Mouse (Mus musculus) cerebellum, adult 8-10 months (tissue): ENCODE measurements around the gene Pfkfb4.
A peak's percentile ranks its signal among the peaks of the same experiment; 100 is the strongest.

Source experiments
- DNase-seq: peaks from one replicate; pipeline ENCODE4 v3.0.0; 2022

Pfkfb4 gene

DNA sequence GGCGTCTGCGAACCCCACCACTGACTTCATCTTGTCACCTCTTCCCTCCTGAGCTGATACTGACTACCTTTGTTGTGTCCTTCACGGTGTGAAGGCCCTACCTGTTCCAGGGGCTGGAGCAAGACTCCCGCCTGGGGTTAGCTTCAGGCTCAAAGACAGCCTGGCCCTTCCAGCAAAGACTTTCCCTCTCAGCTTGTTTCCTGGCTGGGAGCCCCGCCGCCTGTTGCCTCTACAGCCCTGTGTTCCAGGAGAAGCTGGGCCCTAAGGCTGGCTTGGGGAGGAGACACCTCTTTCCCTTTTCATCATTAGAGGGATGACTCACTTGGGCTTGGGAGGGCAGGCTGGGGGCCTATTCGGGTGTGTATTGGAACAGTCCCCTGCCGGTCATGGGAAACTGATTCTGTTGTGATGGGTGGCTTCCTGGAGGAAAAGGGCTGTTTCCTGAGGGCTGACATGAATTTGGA, 47.4 kb downstream of the Pfkfb4 start:
- DNase-seq, result peak; percentile 58

DNA sequence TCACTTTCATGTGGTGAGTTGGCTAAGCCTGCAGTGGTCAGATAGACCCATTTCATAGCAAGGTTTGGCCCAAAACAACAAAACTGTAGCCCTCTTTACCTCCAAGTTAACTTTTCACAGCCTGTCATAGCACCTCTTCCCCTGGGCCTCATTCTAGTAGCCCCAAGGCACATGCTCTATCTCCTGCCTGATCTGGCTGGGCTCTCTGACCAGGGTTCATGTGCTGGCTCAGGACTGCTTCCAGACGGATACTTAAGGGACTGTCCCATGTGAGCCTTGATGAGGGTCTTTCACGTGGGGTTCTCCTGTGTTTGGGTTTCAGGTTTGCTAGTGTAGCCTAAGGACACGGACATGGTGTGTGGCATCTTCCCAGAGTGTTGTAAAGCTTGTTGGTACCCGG, 48.1 kb downstream of the Pfkfb4 start:
- no peak for DNase-seq

DNA sequence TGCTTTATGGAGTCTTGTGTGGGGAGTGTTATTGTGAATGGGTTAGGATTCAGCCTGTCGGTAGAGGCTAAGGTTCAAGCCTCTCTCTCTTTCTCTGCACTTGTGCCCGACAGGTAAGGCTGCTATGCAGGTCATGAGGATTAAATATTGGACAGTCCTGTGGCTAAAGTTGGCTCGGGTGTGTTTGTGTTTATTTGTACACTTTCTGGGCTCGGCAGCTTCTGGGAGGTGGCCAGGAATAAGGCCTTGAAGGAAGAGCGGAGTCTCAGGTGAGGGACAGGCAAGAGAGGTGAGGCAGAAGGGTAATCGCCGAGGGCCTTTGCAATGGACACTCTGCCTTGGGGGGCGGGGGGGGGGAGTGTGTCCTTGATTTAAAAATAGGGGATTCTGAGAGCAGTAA, 48.6 kb downstream of the Pfkfb4 start:
- no peak for DNase-seq

DNA sequence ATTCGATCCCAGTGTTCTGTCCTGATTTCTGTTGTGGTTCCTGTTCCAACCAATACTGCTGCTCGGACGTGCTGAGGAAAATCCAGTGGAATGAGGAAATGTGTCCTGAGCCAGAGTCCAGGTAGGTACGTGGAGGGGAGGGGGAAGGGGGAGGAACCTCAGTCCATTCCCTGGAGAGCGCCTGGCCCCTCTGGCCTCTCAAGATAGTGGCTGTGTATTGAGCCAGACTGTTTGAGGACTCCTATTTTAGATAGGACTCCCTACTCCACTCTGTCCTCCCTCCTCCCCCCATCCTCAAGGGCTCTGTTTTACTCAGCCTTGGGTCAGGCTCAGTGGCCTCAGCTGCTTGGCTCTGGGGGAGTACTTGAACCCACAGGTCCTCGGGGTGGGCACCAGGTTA, 49.3 kb downstream of the Pfkfb4 start:
- DNase-seq, result no peak

DNA sequence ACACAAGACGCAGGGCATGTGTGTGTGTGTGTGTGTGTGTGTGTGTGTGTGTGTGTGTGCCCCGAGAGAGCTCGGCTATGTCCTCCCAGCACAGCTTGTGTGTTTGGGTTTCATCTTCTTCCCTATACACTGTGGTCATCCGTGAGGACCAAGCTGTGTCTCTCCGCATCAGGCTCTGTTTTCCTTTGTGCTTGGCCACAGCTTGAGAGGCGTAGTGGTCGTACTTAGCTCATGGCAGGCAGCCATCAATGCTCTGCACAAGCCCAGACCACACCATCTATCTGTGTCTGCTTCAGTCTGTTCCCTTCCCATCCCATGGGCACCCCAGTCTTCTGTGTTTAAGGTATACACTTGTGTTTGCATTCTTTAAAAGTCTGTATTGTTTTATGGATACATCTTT, 49.8 kb downstream of the Pfkfb4 start:
- DNase-seq, result no peak

DNA sequence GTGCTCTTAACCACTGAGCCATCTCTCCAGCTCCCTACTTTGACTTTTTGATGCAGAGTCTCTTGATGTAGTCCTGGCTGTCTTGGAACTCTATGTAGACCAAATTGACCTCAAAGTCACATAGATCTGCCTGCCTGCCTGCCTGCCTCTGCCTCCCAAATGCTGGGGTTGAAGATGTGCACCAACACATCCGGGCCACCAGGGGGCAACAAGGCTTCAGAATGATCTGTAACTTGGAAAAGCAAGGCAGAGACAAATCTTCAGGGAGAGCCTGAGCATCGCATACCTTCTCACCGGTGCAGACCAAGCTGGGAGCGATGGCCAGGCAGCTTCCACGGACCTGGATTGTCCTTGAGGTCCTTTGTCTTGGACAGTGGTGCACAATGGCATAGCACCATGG, 54.7 kb downstream of the Pfkfb4 start:
- no peak for DNase-seq

DNA sequence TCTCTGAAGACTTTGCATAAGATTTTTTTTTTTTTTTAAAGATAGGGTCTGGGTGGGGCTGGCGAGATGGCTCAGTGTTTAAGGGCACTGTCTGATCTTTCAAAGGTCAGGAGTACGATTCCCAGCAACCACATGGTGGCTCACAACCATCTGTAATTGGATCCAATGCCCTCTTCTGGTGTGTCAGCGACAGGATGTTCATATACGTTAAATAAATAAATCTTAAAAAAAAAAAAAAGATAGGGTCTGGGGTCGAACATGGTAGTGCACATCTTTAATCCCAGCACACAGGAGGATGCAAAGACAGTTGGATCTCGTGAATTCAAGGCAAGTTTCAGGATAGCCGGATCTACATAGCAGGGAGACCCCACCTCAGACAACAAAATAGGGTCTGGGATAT, 57.7 kb downstream of the Pfkfb4 start:
- DNase-seq, result no peak

DNA sequence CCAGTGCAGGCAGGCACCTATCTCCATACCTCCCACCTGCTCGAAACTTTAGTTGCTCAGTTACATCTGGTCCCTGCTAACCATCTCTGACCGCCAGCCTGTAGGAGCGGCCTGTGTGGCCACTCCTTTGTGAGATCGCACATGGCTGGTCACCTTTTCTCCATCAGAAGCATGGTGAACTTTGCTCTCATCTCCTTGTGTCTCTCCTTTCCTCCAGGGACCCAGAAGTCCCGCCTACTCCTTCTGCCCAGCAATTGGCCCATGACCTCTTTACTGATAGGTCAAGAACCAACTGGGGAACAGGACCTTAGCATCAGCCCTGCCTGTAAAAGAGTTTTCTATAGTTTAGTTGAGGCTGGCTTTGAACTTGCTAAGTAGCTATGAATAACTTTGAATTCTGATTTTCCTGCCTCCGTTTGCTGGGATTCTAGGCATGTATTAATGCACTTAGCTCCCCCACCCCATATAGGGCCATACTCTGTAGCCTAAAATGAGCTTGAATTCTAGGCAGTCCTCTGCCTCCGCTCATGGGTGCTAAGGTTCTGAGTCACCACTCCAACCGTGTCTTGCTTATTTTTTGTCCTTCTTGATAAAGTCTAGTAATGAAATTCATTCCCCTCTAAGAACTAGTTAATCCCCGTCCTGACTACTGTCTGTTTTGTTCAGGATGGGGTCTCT, 58.6 kb downstream of the Pfkfb4 start:
- no peak for DNase-seq

DNA sequence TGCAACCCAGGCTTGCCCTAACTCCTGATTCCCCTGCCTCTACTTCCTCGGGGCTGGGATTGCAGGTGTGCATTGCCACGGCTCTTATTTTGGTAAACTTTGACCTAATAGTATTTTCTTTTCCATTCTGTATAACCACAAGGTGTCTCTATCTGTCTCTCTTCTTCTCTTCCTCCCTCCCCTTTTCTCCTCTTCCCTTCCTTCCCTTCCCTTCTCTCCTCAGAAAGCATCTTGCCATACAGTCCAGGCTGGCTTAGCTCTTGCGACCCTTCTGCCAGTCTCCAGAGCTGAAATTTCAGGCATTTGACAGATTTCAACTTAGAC, 59.1 kb downstream of the Pfkfb4 start:
- DNase-seq, result no peak

DNA sequence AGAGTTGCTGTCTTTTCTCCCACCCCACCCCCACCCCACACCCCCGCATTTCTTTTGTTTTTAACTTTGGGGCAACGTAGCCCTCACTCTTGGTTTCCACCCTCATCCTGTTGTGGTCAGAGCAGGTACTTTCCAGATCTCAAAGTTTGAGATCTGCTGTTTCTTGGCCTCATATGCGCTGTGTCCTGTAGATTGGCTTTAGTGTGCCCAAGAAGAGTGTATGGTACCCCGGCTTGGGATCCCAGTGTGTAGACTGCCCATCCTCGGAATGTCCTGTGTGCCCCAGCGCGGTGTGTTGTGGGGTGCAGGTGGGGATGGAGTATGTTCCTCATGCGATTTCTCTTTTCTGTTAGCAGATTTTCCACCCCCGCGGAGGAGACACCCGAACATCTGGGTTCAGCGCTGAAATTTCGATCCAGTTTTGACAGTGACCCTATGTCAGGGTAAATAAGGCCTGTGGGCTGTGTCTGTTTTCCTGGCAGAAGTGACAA, 59.5 kb downstream of the Pfkfb4 start:
- no peak for DNase-seq

DNA sequence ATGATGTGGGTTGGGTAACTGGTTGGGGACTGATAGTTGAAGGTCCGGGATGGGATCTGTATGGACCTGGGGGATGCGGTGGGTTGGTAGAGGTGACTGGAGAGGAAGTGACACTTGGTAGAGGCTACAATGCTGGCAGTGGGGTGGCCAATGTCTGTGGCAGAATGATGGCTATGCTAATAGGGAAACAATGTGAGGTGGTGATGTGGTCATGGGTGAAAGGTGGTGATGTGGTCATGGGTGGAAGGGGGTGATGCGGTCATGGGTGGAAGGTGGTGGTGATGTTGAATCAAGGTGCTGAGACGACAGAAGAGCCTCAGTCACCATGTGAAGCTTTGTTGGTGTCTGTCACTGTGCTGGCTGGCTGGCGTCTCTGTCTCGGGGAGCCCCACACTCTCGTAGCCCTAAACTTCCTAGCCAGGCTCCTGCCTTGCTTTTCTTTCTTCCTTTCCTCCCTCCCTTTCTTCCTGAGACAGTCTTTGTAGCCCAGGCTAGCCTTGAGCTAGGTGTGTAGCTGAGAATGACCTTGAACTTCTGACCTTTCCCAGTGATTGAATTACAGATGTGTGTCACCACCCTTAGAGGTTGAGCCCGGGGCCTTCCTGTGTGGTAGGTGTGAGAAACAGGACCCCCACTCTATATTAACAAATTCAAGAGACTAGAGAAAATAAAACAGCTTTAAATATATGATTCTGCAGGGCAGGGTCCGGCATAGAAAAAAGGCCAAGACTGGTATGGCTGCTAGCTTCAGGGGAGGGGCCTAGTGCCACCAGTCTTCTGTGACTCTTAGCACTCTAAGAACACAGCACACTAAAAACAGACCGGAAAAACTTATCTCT, 60.3 kb downstream of the Pfkfb4 start:
- DNase-seq, result no peak

DNA sequence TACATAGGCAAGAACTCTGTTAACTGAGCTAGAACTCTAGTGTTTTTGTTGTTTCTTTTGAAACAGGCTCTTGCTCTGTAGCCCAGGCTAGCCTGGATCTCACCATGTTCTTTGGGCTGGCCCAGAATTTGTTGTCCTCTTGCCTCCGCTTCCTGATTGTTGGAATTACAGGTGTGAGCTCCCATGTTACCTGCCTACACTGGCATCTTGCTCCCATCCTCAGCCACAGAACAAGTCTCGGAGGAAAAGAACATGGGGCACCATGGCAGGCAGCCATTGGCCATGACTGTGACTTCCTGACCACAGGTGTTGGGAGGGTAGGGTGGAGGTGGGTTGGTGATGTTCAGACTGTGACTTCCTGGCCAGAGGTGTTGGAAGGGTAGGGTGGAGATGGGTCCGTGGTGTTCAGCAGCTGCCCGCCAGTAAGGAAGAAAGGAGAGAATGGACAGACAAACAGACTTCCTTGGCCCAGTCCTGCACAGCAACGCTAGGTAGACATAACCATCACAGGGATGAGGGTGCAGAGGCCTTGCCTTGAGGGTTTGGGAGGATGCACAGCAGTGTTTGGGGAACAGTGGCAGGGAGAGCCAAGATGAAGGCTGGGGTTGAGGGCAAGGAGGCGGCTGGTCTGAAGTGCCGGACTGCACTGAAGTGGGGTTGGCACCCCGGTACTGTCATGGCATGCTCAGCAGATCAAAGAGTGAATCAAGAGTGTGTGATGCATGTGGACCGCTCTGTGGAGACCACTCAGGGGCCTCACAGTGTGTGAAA, 61.1 kb downstream of the Pfkfb4 start:
- no peak for DNase-seq

DNA sequence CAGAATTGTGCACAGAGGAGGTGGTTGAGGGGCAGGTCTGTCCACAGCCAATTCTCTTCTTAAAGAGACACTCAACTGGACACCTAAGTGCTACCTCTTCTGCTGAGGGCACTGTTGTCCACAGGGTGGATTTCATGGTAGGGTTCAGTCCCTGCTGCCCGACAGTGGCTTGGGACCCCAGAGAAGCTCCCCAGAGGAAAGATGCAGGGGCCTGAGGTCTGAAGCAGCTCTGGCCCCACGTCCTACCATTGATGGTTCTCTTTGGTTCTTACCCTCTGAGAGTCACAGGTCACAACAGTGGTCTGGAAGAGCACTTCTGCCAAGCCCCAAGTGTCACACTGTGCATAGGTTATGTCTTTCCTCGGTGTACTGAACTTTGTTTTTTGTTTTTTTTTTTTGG, 61.8 kb downstream of the Pfkfb4 start:
- DNase-seq, result no peak

DNA sequence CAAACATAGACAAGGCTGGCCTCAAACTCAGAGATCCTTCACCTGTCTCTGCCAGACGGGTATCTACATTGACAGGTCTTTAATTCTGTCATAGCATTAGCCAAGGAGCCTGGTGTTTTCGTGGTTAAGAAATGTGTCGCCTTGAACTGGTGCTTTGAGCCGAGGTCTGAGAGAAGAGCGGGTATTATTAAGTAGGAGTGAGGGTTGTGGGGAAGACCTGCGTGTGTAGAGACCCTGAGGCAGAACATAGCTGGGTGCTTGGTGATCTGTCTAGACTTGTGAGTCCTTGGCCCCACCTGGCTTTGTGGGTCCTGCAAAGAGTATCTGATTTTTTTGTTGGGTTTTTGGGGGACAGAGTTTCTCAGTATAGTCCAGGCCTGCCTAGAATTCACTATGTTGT, 62.3 kb downstream of the Pfkfb4 start:
- no peak for DNase-seq

DNA sequence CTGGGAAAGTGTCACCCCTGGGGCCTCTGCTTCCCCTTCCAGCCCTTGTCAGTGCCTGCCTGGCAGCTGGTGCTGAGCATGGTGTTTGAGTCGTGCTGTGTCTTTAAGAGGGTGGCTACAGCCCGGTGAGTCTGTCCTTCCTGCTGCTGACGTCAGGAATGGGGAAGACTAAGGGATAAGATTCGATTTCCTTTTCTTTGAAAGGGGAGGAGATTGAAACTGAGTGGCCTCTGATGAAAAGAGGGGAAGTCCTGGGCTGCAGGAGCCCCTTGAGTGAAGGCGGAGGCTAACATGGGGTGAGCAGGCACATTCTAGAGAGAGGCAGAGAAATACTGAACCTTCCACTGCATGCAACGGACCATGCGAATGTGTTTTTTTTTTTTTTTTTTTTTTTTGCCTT, 63.1 kb downstream of the Pfkfb4 start:
- peak; percentile 61 for DNase-seq

DNA sequence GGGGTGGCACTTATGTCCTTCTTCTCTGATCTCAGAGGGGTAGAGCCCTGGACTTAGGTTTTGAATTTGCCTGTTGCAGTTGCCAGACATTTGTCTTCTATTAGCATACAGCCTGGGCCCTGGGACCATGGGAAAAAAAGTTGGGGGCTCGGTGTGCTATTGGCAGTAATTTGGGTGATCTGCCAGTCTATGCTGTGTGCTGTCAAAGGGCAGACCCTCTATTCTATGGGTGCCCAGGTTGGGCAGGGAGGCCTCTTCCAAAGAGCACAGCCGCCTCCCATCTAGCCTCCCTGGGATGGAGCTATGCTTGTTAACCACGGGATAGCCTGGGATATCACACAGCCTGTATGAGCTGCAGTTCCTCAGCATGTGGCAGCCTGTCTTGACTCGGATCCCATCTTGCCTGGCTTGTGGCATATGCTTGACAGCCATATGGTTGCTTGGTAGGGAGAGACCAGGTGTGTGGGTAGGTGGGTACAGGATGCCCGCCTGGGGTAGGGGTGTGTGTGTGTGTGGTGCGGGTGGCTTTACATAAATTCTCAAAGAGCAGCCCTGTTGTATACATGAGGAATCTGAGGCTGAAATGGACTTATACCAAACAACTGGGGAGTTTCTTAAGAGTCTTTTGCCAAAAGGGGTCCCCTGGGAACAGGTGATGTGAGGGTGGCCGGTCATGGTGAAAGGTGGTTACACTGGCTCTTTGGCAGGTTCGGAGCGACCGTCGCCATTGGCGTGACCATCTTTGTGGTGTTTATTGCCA, 63.9 kb downstream of the Pfkfb4 start:
- DNase-seq, result no peak

DNA sequence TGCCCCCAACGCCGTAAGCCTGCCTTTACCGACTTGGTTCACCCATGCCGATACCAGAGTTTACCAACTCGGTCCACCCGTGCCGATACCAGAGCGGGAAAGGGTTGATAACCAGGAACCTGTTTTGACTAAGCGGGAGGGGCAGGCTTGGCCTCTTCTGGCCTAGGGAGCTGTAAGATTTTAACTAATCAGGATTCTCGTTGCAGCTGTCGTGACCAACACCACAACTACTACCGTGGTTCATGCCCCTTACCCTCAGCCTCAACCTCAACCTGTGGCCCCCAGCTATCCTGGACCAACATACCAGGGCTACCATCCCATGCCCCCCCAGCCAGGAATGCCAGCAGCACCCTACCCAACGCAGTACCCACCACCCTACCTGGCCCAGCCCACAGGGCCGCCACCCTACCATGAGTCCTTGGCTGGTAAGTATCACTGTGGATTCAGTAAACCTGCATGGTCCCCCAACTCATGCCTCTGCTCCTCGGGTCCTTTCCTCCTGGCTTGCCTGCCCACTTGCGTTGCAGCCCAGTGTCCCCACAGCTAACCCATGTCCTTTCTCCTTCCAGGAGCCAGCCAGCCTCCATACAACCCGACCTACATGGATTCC, 64.6 kb downstream of the Pfkfb4 start:
- DNase-seq, result no peak

DNA sequence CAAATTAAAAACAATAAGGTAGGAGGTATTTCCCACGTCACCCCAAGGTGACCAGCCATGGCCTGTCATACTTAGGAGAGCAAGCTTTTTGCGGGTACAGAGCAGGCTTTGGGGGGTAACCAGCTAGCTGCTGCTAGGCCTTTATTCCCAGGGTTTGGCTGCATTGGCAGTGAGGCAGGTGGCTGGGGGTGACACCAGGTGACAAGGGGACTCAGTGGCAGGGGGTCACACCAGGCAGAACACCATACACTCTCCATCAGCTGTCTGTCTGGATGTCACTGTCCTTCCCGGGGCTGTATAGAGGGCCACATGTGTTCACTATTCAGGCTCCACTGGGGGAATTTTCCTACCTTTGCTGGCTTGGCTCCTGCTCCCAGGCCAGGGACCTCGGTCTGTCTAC, 65.3 kb downstream of the Pfkfb4 start:
- no peak for DNase-seq

DNA sequence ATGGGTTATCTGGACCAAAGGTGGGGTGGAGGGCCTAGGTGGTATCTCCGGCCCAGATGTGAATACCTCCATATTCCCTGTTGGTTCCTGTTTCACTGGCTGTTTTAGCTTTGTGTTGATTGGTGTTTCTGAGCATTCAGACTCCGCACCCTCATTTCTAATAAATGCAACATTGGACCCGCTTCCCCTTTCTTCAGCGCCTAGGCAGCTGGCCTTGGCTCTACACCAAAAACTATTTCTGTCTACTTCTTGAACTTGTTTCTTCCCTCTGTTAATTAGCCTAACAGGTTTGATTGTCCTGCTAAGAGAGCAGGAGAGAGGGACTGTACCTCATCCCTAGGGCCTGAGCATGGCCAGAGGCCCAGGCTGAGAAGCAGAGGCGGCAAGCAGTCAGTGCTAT, 66.0 kb downstream of the Pfkfb4 start:
- no peak for DNase-seq

DNA sequence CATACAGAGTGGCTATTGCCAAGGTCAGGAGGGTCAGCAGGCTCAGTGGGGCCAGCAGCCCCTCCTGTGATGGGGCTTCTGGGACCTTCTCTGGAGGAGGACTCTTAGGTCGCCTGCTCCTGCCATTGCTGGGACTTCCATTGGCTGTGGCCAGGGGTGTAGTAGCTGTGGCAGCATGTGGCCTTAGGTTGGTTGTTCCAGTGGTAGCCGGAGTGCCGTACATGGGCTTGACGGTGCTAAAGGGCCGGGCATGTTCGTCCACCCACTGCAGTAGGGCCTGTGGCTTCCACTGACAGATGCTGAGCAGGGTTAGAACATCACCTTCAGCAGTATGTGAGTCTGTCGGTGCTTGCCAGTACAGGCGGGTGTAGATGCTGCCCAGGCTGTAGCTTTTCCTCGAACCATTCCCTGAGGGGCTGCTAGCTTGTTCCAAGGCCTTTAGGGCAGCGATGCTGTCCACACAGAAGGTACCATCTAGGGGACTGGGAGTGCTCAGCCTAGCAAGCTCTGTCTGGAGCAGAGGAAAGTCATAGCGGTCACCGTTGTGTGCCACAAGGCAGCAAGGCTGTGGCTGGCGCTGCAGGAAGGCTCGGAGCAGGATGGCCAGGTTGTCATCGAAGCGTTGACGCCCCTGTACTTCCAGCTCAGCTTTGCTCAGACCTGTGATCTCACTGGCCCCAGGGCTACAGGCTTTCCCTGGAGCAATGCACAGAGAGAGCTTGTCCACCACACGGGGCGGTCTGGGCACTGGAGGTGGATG, 66.6 kb downstream of the Pfkfb4 start:
- no peak for DNase-seq

DNA sequence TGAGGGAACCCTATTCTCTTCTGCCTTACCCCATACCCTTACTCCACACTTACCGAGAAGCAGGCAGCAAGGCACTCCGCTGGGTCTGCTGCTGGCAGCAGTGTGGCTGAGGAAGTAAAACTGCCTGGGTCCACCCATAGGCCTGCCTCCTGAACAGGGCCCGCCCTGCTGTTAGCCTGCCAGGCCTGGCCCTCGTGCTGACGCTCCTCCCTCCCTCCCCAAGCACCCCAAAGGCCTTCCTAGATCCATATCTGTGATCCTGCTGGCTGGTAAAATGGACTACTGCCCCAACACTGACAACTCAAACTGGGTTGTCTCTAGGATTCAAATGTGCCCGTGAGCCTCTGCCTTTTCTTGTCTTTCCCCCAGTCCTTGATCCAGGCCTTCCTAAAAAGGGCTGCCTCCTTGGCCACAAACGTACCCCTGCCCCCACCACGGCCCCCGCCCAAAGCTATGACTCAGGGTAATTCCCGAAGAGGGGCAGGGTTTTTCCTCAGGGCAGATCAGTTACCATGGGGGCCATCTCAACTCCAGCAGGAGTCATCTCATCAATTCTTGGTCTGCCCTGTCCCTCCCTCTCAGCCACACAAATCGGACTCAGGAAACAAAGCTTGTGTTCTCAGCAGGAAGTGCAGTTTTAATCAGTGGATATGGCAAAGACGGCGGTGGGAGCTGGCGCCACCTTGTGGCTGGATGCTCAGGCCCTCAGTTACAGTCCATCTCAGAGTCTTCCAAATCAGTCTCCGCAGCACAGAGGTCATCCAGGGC, 67.7 kb downstream of the Pfkfb4 start, which contains the start of gene Trex1:
Gene Trex1, minus strand, starts transcription at position 599 of the 768 bp plus-strand sequence.
- DNase-seq, result peak; percentile 88
